Comparison of ENCODE assay signal across 18 mouse cellular contexts in the genomic region with DNA sequence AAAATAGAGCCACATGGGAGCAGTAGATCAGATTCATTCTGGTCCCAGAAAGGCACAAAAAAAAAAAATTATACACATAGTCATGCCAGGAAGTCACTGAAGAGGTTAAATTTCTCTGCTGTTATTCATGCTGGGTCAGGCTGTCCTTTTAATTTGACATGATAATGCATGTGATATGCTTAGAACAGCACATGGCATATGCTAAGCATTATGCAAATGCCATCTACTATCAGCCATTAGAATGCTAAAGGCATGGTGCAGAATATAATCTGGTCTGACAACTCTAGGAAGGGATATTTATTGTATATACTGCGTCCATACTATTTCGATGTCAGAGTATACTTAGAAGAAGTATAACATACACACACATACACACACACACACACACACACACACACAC.
"Had no signal": no experiment of that assay in that cellular context is flagged by ENCODE, and none has a peak within 500 bp of the region (broad histone marks: within the 10 kb centered on the region; RNA-seq: fewer than 3 reads in every experiment).

No protein-coding gene starts in this region.

- ATAC-seq: intestine, embryonic 15.5 days had no signal

- DNase-seq: kidney, adult 11 months; kidney, adult 8-10 months; kidney, postnatal 10 days; kidney, postnatal 36 days; layer of hippocampus, postnatal 36 days; liver, embryonic 13.5 days; lung, adult 2 months; lung, postnatal 14 days; lung, postnatal 4 days; right cerebral cortex, postnatal 25 days; spleen, adult 18-20 months; thymus, postnatal 25 days had no signal

- H3K27ac ChIP-seq: intestine, embryonic 15.5 days; kidney, embryonic 15.5 days; left cerebral cortex, adult 2 months; liver, embryonic 13.5 days; neural tube, embryonic 13.5 days; stomach, embryonic 15.5 days had no signal

- H3K4me1 ChIP-seq: intestine, embryonic 15.5 days; kidney, embryonic 15.5 days; liver, embryonic 13.5 days; neural tube, embryonic 13.5 days; stomach, embryonic 15.5 days had no signal

- H3K27me3 ChIP-seq: intestine, embryonic 15.5 days; kidney, embryonic 15.5 days; liver, embryonic 13.5 days; neural tube, embryonic 13.5 days; stomach, embryonic 15.5 days had no signal

- H3K4me3 ChIP-seq: intestine, embryonic 15.5 days; kidney, embryonic 15.5 days; left cerebral cortex, adult 2 months; liver, embryonic 13.5 days; myocyte; neural tube, embryonic 13.5 days; stomach, embryonic 15.5 days had no signal

- H3K36me3 ChIP-seq: intestine, embryonic 15.5 days; kidney, embryonic 15.5 days; liver, embryonic 13.5 days; neural tube, embryonic 13.5 days; stomach, embryonic 15.5 days had no signal

- H3K9me3 ChIP-seq: intestine, embryonic 15.5 days; kidney, embryonic 15.5 days; liver, embryonic 13.5 days; neural tube, embryonic 13.5 days; stomach, embryonic 15.5 days had no signal

- H3K9ac ChIP-seq: intestine, embryonic 15.5 days; kidney, embryonic 15.5 days; liver, embryonic 13.5 days; neural tube, embryonic 13.5 days; stomach, embryonic 15.5 days had no signal

- H3K4me2 ChIP-seq: intestine, embryonic 15.5 days; kidney, embryonic 15.5 days; liver, embryonic 13.5 days; neural tube, embryonic 13.5 days; stomach, embryonic 15.5 days had no signal
